Mouse (Mus musculus): ENCODE results near the gene Capn5.

The Capn5 gene

GRCm38 (mm10) chr7:98176322-98177070 lies 1.6 kb downstream of the Capn5 start:
- no peak for DNase-seq (ENCODE audit: low read depth, low spot score)

- no peak for DNase-seq (ENCODE audit: low read depth, low spot score)
Measured at GRCm38 (mm10) chr7:98174883-98175755, 3.0 kb downstream of the Capn5 start.

GRCm38 (mm10) chr7:98173408-98173807 lies 4.7 kb downstream of the Capn5 start:
- no peak for DNase-seq (ENCODE audit: low read depth, low spot score)

- no peak for DNase-seq (ENCODE audit: low read depth, low spot score)
Measured at GRCm38 (mm10) chr7:98172661-98173060, 5.4 kb downstream of the Capn5 start.

GRCm38 (mm10) chr7:98171141-98172073 lies 6.7 kb downstream of the Capn5 start:
- DNase-seq (ENCODE audit: low read depth, low spot score): no peak

GRCm38 (mm10) chr7:98164999-98165528 lies 13.0 kb downstream of the Capn5 start:
- no peak for DNase-seq (ENCODE audit: low read depth, low spot score)

- no peak for DNase-seq (ENCODE audit: low read depth, low spot score)
Measured at GRCm38 (mm10) chr7:98164382-98164998, 13.6 kb downstream of the Capn5 start.

GRCm38 (mm10) chr7:98163700-98164099 lies 14.4 kb downstream of the Capn5 start:
- DNase-seq (ENCODE audit: low read depth, low spot score): no peak

GRCm38 (mm10) chr7:98162239-98162638 lies 15.8 kb downstream of the Capn5 start:
- no peak for DNase-seq (ENCODE audit: low read depth, low spot score)

GRCm38 (mm10) chr7:98160041-98160740 lies 17.9 kb downstream of the Capn5 start:
- DNase-seq (ENCODE audit: low read depth, low spot score): no peak

- no peak for DNase-seq (ENCODE audit: low read depth, low spot score)
Measured at GRCm38 (mm10) chr7:98158481-98158880, 19.6 kb downstream of the Capn5 start.

- DNase-seq (ENCODE audit: low read depth, low spot score): no peak
Measured at GRCm38 (mm10) chr7:98157636-98158332, 20.3 kb downstream of the Capn5 start.

- no peak for DNase-seq (ENCODE audit: low read depth, low spot score)
Measured at GRCm38 (mm10) chr7:98156280-98156665, 21.8 kb downstream of the Capn5 start.

- peak; percentile 62 for DNase-seq (ENCODE audit: low read depth, low spot score)
Measured at GRCm38 (mm10) chr7:98155546-98156279, 22.4 kb downstream of the Capn5 start.

- no peak for DNase-seq (ENCODE audit: low read depth, low spot score)
Measured at GRCm38 (mm10) chr7:98153892-98154291, 24.2 kb downstream of the Capn5 start.

GRCm38 (mm10) chr7:98153345-98153744 lies 24.7 kb downstream of the Capn5 start:
- DNase-seq (ENCODE audit: low read depth, low spot score): no peak

- no peak for DNase-seq (ENCODE audit: low read depth, low spot score)
Measured at GRCm38 (mm10) chr7:98152400-98152799, 25.7 kb downstream of the Capn5 start.

GRCm38 (mm10) chr7:98150525-98150924 lies 27.5 kb downstream of the Capn5 start:
- no peak for DNase-seq (ENCODE audit: low read depth, low spot score)

GRCm38 (mm10) chr7:98149802-98150201 lies 28.3 kb downstream of the Capn5 start:
- no peak for DNase-seq (ENCODE audit: low read depth, low spot score)

Measured in mesoderm, embryonic 11.5 days (tissue).